Mouse (Mus musculus): ENCODE measurements at regions not wholly inside any gene's neighbourhood (a gene's known extent, or its start where the extent isn't known, plus 50 kb on each side); places are given as distances from the start of the nearest gene placed in this dataset.

GRCm38 (mm10) chr4:105626371-105627320 lies 163.0 kb upstream of the Gm12728 start:
- TF ChIP-seq CTCF (IDR thresholded peaks at IDR 0.05; ENCODE audit: low read depth) = no peak
- no peak for TF ChIP-seq EP300 (optimal IDR thresholded peaks at IDR 0.05)

Measured in stomach, postnatal 0 days (tissue).